Mouse (Mus musculus) embryonic facial prominence, embryonic 11.5 days (tissue): ENCODE data around the gene Mroh8. TPM values are rescaled to one million over a fixed set of nuclear protein-coding genes. Genes with fewer than 3 reads are reported as not detected.

ENCODE experiments used
- ATAC-seq: fragments of 200-750 bp; cut with Nextera tagmentation; replicated peaks from 2 replicates; pipeline ENCODE4 v1.8.0; 2017; ENCODE audit warnings: low read depth; ENCODE audit not compliant: insufficient number of reproducible peaks, low FRiP score, low TSS enrichment
- DNase-seq: peaks from one replicate; pipeline ENCODE4 v3.0.0-alpha.2; 2015; ENCODE audit warnings: low spot score
- H3K27ac ChIP-seq: fragments of 300-500 bp; sonication (generic); replicated peaks from 2 replicates; pipeline ENCODE4 v1.5.1; 2014; ENCODE audit warnings: mild to moderate bottlenecking, low read depth, low read length, control low read depth
- H3K27me3 ChIP-seq: fragments of 300-500 bp; sonication (generic); 2 replicates; pipeline ENCODE4 v1.6.1; 2014; ENCODE audit warnings: mild to moderate bottlenecking, low read length, moderate library complexity, mixed read lengths; ENCODE audit not compliant: control insufficient read depth, insufficient read depth
- H3K36me3 ChIP-seq: fragments of 300-500 bp; sonication (generic); replicated peaks from 2 replicates; pipeline ENCODE4 v1.6.1; 2014; ENCODE audit warnings: low read depth, mild to moderate bottlenecking, low read length, moderate library complexity, mixed read lengths; ENCODE audit not compliant: control insufficient read depth, insufficient read depth
- H3K4me1 ChIP-seq: fragments of 300-500 bp; sonication (generic); 2 replicates; pipeline ENCODE4 v1.6.1; 2014; ENCODE audit warnings: low read length, mixed read lengths; ENCODE audit not compliant: control insufficient read depth, insufficient read depth
- H3K4me2 ChIP-seq: fragments of 300-500 bp; sonication (generic); 2 replicates; pipeline ENCODE4 v1.6.1; 2014; ENCODE audit warnings: low read depth, mild to moderate bottlenecking, control low read depth, low read length, moderate library complexity
- H3K4me3 ChIP-seq: fragments of 300-500 bp; sonication (generic); 2 replicates; pipeline ENCODE4 v1.5.1; 2014; ENCODE audit warnings: low read depth, low read length, control low read depth
- H3K9ac ChIP-seq: fragments of 300-500 bp; sonication (generic); replicated peaks from 2 replicates; pipeline ENCODE4 v1.6.1; 2014; ENCODE audit warnings: mild to moderate bottlenecking, control low read depth, low read length
- H3K9me3 ChIP-seq: fragments of 300-500 bp; sonication (generic); replicated peaks from 2 replicates; pipeline ENCODE4 v1.6.1; 2016; ENCODE audit warnings: mild to moderate bottlenecking, low read length, inconsistent platforms, mixed read lengths; ENCODE audit not compliant: control insufficient read depth
- WGBS: fragments of 180-500 bp; shearing (Covaris S2); extraction: QIAGEN DNeasy Blood & Tissue Kit; methylation state at CpG from one replicate; pipeline ENCODE4 v1.1.7; 2014; 5-methylcytosine and 5-hydroxymethylcytosine counted together
- polyA plus RNA-seq: library from polyadenylated mRNA; unstranded; fragments of >200 nt; fragmentation: Nextera tagmentation; extraction: Ambion mirVana; gene quantifications from 2 replicates; pipeline ENCODE4 v1.2.1, GENCODE M21; 2014

The Mroh8 gene
- polyA plus RNA-seq, 1 experiment from 2014 or later, result 0.49 TPM

DNA sequence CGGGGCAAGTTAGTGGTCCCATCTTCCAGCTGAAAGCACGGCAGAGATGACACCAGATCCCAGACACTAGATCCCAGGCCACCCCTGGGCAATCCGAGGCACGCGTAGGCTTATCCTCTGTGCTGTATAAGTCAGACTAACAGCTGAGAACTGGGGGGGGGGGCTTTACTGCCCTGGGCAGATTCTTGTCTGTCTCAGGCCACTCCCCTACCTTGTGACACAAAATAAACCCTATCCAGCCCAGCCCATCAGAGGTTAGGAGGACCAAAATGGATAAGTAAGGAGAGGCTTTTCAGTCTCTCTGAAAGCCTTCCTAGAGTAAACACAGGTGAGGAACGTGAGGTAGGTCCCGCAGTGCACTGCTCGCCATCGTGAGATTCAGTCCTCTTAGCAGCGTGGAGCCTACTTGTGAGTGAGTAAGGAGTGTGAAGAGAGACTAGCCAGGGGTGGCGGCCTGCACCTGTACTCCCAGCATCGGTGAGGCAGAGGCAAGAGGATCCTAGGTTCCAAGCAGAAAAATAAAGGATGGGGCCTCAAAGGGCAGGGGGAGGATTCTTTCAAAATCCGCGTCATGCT lies 37.1 kb upstream of the Mroh8 start:
- no peaks in the 10 kb centered on the region for H3K27me3 ChIP-seq
- no peak for DNase-seq
- H3K9me3 ChIP-seq, result no peaks in the 10 kb centered on the region
- H3K4me2 ChIP-seq, result no peak overlapping the region
- 90% methylated on average over 14 of the region's 14 CpGs for WGBS
- no peak overlapping the region for H3K4me3 ChIP-seq
- no peaks in the 10 kb centered on the region for H3K4me1 ChIP-seq
- no peak for ATAC-seq
- no peak overlapping the region for H3K9ac ChIP-seq
- H3K36me3 ChIP-seq, result peaks cover 6% of the 10 kb centered on the region
- H3K27ac ChIP-seq, result no peak overlapping the region

DNA sequence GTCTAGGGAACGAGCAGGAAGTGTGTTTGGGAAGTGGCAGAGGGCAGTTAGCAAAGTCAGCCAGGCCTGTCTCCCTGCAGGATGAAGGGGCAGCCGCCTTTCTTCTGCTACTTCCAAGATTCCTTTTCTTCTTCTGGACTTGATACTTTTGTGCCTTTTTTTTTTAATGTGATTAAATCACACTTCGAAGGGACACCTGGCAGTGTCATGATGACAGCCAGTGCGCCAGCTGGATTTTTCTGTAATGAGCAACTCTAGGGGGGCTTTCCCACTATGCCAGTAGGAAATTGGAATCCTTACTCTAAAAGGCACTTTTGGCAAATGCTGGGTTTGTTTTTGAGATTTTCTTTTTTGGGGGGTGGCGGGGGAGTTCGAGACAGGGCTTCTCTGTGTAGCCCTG lies 36.1 kb upstream of the Mroh8 start:
- 96% methylated on average over 6 of the region's 6 CpGs for WGBS
- Histone ChIP-seq H3K4me1 (no peaks in the 10 kb centered on the region), H3K27me3 (no peaks in the 10 kb centered on the region)

DNA sequence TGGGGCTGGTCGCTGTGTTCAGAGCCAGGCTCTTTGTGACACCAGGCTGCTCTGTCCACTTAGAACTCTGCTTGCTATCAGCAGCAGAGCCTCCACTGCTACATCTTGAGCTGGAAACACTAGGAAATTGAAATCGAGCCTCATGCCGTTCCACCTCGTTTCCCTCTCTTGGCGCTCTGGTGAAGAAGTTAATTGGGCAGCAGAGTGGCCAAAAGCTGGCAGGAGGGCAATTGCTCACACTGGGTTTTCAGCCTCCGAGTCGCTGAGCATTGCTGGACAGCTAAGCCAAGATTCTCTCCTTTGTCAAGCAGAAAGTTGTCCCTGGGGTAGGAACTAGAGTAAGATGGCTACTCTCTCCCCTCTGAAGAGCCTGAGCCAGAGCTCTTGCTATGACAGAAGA lies 35.0 kb upstream of the Mroh8 start:
- H3K27me3 ChIP-seq, result no peaks in the 10 kb centered on the region
- no peak overlapping the region for H3K4me2 ChIP-seq
- WGBS, result 81% methylated on average over 7 of the region's 7 CpGs
- peaks cover 11% of the 10 kb centered on the region for H3K36me3 ChIP-seq
- H3K4me3 ChIP-seq, result no peak overlapping the region
- no peak for DNase-seq
- no peaks in the 10 kb centered on the region for H3K9me3 ChIP-seq
- no peaks in the 10 kb centered on the region for H3K4me1 ChIP-seq
- no peak for ATAC-seq
- no peak overlapping the region for H3K9ac ChIP-seq
- no peak overlapping the region for H3K27ac ChIP-seq

More for the DNA sequence above, 36.1 kb upstream of the Mroh8 start:
- Histone ChIP-seq H3K4me3 (no peak overlapping the region), H3K9ac (no peak overlapping the region), H3K4me2 (no peak overlapping the region), H3K27ac (no peak overlapping the region), H3K36me3 (peaks cover 6% of the 10 kb centered on the region), H3K9me3 (no peaks in the 10 kb centered on the region)
- ATAC-seq (no peak), DNase-seq (no peak)

DNA sequence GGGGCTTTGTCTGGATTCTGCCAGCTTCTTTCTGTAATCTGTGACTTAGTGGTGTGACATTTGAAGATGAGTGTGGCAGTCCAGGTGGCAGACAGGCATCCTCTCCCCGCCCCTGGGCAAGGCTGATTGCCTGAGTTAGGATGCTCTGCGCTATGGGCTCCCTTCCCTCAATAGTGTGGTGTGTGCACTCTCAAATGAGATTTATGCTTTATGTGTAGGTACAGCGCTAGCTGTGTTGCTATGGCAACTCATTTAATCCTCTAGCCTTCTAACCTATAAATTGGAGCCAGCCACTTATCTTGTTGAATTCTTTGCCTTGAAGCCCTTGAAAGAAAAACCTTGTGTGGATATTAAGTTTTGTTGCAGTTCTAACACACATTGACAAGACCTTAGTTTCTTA lies 34.4 kb upstream of the Mroh8 start:
- Histone ChIP-seq H3K4me2 (no peak overlapping the region), H3K4me3 (no peak overlapping the region), H3K27me3 (no peaks in the 10 kb centered on the region), H3K27ac (no peak overlapping the region), H3K4me1 (no peaks in the 10 kb centered on the region), H3K36me3 (peaks cover 11% of the 10 kb centered on the region), H3K9ac (no peak overlapping the region), H3K9me3 (no peaks in the 10 kb centered on the region)
- ATAC-seq (no peak), DNase-seq (no peak)
- 81% methylated on average over 3 of the region's 3 CpGs for WGBS

DNA sequence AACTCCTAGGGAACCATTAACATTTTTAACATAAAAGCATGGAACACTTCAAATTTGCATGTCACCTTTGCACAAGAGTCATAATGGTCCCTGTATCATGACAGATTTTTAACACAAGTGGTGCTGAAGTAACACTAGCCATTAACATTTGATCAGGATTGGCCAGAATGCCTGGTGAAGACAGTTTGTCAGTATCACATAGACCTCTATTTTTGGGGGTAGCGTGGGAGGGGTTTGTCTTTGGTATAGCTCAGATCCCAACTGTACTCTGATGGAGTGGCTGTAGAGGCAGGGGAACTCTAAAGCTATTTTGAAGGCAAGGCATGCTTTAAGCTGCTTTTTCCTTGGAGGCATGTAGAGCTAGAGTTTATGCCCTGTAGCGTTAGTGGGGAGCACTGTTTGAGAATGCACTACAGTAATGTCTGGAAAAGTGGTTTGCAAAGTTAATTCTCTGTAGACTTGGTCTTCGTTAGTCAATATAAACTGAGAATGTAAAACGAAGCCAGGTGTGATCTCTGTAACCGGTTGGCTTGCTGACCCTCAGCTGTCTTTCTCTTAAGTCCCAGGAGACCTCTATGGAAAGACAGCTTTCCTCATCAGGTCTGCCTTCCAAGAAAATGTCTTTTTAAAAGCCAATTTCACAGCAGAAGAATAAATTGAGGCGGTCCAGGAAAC lies 31.8 kb upstream of the Mroh8 start:
- no peak overlapping the region for H3K9ac ChIP-seq
- H3K27ac ChIP-seq, result no peak overlapping the region
- no peaks in the 10 kb centered on the region for H3K9me3 ChIP-seq
- H3K27me3 ChIP-seq, result no peaks in the 10 kb centered on the region
- H3K4me1 ChIP-seq, result no peaks in the 10 kb centered on the region
- WGBS, result 71% methylated on average over 6 of the region's 6 CpGs
- no peak overlapping the region for H3K4me3 ChIP-seq
- ATAC-seq (no peak), DNase-seq (no peak)
- no peak overlapping the region for H3K4me2 ChIP-seq
- peaks cover 8% of the 10 kb centered on the region for H3K36me3 ChIP-seq

DNA sequence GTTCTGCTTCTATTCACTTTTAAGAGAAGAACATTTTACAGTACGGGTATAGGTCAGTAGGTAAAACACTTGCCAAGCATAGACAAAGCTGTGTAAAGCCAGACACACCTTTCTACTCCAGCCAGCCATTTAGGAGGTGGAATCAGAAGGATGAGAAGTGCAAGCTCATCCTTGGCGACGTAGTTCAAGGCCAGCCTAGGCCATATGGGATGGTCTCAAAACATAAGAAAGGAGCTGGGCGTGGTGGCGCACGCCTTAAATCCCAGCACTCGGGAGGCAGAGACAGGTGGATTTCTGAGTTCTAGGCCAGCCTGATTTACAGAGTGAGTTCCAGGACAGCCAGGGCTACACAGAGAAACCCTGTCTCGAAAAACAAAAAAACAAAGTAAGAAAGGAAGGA lies 30.3 kb upstream of the Mroh8 start:
- H3K4me1 ChIP-seq, result no peaks in the 10 kb centered on the region
- H3K27ac ChIP-seq, result no peak overlapping the region
- H3K27me3 ChIP-seq, result no peaks in the 10 kb centered on the region
- 96% methylated on average over 8 of the region's 8 CpGs for WGBS
- H3K9ac ChIP-seq, result no peak overlapping the region
- H3K9me3 ChIP-seq, result no peaks in the 10 kb centered on the region
- ATAC-seq (no peak), DNase-seq (no peak)
- no peak overlapping the region for H3K4me2 ChIP-seq
- peaks cover 8% of the 10 kb centered on the region for H3K36me3 ChIP-seq
- no peak overlapping the region for H3K4me3 ChIP-seq

DNA sequence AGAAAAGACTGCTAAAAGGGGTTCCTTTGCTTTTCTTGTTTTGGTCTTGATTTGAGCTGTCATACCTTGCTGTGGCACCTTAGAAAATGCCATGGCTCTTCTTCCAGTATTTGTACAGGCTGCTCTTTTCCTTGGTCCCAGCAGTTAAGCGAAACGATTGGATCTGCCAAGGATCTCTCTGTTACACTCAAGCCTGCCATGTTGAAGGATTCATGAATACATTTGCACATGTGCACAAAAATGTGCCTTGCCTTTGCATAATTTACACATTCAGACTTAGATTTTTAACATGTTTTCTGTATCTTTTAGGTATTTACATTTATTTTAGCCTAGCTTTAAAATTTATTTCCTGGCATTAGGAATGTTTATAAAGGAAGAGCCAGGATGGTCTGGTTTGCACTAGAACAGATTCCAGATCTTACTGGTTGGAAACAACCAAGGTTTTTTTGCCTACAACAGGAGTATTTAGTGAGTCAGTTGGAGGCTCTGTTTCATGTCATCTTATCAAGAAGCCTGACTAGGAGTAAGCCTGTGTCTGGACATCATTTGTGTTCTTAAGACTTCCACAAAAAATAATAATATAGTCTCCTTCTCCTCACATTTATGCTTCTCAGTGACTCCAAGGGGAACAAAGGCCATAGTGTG lies 29.0 kb upstream of the Mroh8 start:
- Histone ChIP-seq H3K9ac (no peak overlapping the region), H3K4me3 (no peak overlapping the region), H3K27ac (no peak overlapping the region), H3K27me3 (no peaks in the 10 kb centered on the region), H3K36me3 (peaks cover 8% of the 10 kb centered on the region), H3K9me3 (no peaks in the 10 kb centered on the region), H3K4me1 (no peaks in the 10 kb centered on the region), H3K4me2 (no peak overlapping the region)
- DNase-seq, result no peak
- no peak for ATAC-seq
- 97% methylated on average over 2 of the region's 2 CpGs for WGBS

DNA sequence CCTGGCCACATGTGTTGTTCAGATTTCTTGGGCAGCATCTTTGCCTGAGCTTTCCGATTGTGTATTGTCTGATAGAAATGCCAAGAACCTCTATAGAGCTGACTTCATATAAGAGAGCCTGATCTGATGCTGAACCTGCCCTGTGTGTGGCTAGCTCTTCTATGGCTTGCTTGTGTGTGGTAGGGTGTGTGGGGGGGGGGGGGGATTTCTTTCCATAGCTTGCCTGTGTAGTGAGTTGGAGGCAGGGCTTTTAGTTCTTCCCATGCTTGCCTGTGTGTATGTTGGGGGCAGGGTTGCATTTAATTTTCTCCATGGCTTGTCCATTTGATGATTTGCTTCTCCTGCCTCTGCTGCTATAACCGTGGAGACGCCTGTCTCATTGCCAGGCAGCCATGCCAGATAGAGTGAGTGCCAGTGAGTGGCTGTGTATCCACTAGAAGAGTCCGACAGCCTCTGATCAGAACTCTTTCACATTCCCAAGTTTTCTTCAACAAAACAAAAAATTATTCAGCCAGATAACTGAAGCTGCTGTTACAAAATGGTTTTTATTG lies 28.4 kb upstream of the Mroh8 start:
- no peak overlapping the region for H3K27ac ChIP-seq
- H3K27me3 ChIP-seq, result no peaks in the 10 kb centered on the region
- no peaks in the 10 kb centered on the region for H3K9me3 ChIP-seq
- H3K4me2 ChIP-seq, result no peak overlapping the region
- WGBS, result 82% methylated on average over 4 of the region's 4 CpGs
- no peak overlapping the region for H3K4me3 ChIP-seq
- H3K4me1 ChIP-seq, result no peaks in the 10 kb centered on the region
- no peak for DNase-seq
- H3K36me3 ChIP-seq, result peaks cover 8% of the 10 kb centered on the region
- no peak overlapping the region for H3K9ac ChIP-seq
- ATAC-seq, result no peak
